Mouse (Mus musculus): ENCODE measurements around the gene Dgat2l6. TPM values are rescaled to one million over a fixed set of nuclear protein-coding genes. Genes with fewer than 3 reads are reported as not detected.

Gene Dgat2l6
- total and polyA plus RNA-seq, 2 experiments from 2014 or later, result not detected

- no peak for DNase-seq (ENCODE audit: low spot score)
- no peak overlapping the region for H3K4me2 ChIP-seq (ENCODE audit: low read depth, low read length, poor library complexity, severe bottlenecking)
- ATAC-seq (ENCODE audit: low FRiP score), result no peak
- H3K9me3 ChIP-seq (ENCODE audit: low read length), result no peaks in the 10 kb centered on the region
- no peaks in the 10 kb centered on the region for H3K27me3 ChIP-seq (ENCODE audit: insufficient read depth, low read length)
- no peak for TF ChIP-seq CTCF (IDR thresholded peaks at IDR 0.05)
- H3K4me1 ChIP-seq (ENCODE audit: insufficient read depth, low read length), result no peaks in the 10 kb centered on the region
- H3K36me3 ChIP-seq (ENCODE audit: insufficient read depth, low read length), result no peaks in the 10 kb centered on the region
- 81% methylated on average over 3 of the region's 3 CpGs for WGBS
- no peak overlapping the region for H3K9ac ChIP-seq (replicated peaks; ENCODE audit: low read length, poor library complexity, severe bottlenecking)
- no peak overlapping the region for H3K4me3 ChIP-seq (ENCODE audit: low read depth, low read length)
- H3K27ac ChIP-seq (ENCODE audit: low read depth, low read length), result no peak overlapping the region
Observed at GRCm38 (mm10) chrX:100556026-100556425, 31.4 kb downstream of the Dgat2l6 start.

GRCm38 (mm10) chrX:100565696-100566095 is 41.1 kb downstream of the Dgat2l6 start:
- H3K27me3 ChIP-seq (ENCODE audit: insufficient read depth, low read length), result no peaks in the 10 kb centered on the region
- no peak for TF ChIP-seq CTCF (IDR thresholded peaks at IDR 0.05)
- ATAC-seq (ENCODE audit: low FRiP score) (no peak), DNase-seq (ENCODE audit: low spot score) (no peak)
- 91% methylated on average over 3 of the region's 3 CpGs for WGBS
- no peaks in the 10 kb centered on the region for H3K9me3 ChIP-seq (ENCODE audit: low read length)
- no peak overlapping the region for H3K4me2 ChIP-seq (ENCODE audit: low read depth, low read length, poor library complexity, severe bottlenecking)
- no peaks in the 10 kb centered on the region for H3K4me1 ChIP-seq (ENCODE audit: insufficient read depth, low read length)
- H3K36me3 ChIP-seq (ENCODE audit: insufficient read depth, low read length), result no peaks in the 10 kb centered on the region
- H3K27ac ChIP-seq (ENCODE audit: low read depth, low read length), result no peak overlapping the region
- H3K9ac ChIP-seq (replicated peaks; ENCODE audit: low read length, poor library complexity, severe bottlenecking), result no peak overlapping the region
- no peak overlapping the region for H3K4me3 ChIP-seq (ENCODE audit: low read depth, low read length)

GRCm38 (mm10) chrX:100571951-100572350 is 47.3 kb downstream of the Dgat2l6 start, which contains the start of gene Awat1:
Gene Awat1, plus strand, starts transcription at chrX:100572251.
- Histone ChIP-seq H3K9me3 (ENCODE audit: low read length) (no peaks in the 10 kb centered on the region), H3K27me3 (ENCODE audit: insufficient read depth, low read length) (no peaks in the 10 kb centered on the region), H3K4me1 (ENCODE audit: insufficient read depth, low read length) (no peaks in the 10 kb centered on the region), H3K36me3 (ENCODE audit: insufficient read depth, low read length) (no peaks in the 10 kb centered on the region), H3K27ac (ENCODE audit: low read depth, low read length) (no peak within 1 kb of the TSS), H3K4me3 (ENCODE audit: low read depth, low read length) (no peak within 1 kb of the TSS), H3K9ac (replicated peaks; ENCODE audit: low read length, poor library complexity, severe bottlenecking) (no peak within 1 kb of the TSS), H3K4me2 (ENCODE audit: low read depth, low read length, poor library complexity, severe bottlenecking) (no peak within 1 kb of the TSS)
- ATAC-seq (ENCODE audit: low FRiP score) (no peak), DNase-seq (ENCODE audit: low spot score) (no peak)
- no peak for TF ChIP-seq CTCF (IDR thresholded peaks at IDR 0.05)
- 85% methylated on average over 1 of the region's 1 CpGs for WGBS

- 53% methylated on average over 4 of the region's 4 CpGs for WGBS
- Histone ChIP-seq H3K36me3 (ENCODE audit: insufficient read depth, low read length) (no peaks in the 10 kb centered on the region), H3K4me2 (ENCODE audit: low read depth, low read length, poor library complexity, severe bottlenecking) (no peak within 1 kb of the TSS), H3K9me3 (ENCODE audit: low read length) (no peaks in the 10 kb centered on the region), H3K27ac (ENCODE audit: low read depth, low read length) (no peak within 1 kb of the TSS), H3K4me1 (ENCODE audit: insufficient read depth, low read length) (no peaks in the 10 kb centered on the region), H3K4me3 (ENCODE audit: low read depth, low read length) (no peak within 1 kb of the TSS), H3K27me3 (ENCODE audit: insufficient read depth, low read length) (peaks cover 4% of the 10 kb centered on the region), H3K9ac (replicated peaks; ENCODE audit: low read length, poor library complexity, severe bottlenecking) (no peak within 1 kb of the TSS)
- DNase-seq (ENCODE audit: low spot score) (no peak), ATAC-seq (ENCODE audit: low FRiP score) (no peak)
- TF ChIP-seq CTCF (IDR thresholded peaks at IDR 0.05), result no peak
Observed at GRCm38 (mm10) chrX:100594791-100595190, 70.2 kb downstream of the Dgat2l6 start, which contains the start of gene P2ry4. Gene P2ry4, minus strand, starts transcription at chrX:100594869.

Other genes starting within 250 kb of the Dgat2l6 start
- gene Otud6a, start 95.8 kb upstream of the Dgat2l6 start, total RNA-seq (2014; rRNA removed), result not detected in 2 replicates
- not detected in 2 replicates for gene Otud6a, start 95.8 kb upstream of the Dgat2l6 start, polyA plus RNA-seq (2015; fragmentation: Nextera tagmentation; extraction: Ambion mirVana)
- gene Awat2, start 82.1 kb upstream of the Dgat2l6 start, total RNA-seq (2014; rRNA removed), result not detected in 2 replicates
- gene Awat2, start 82.1 kb upstream of the Dgat2l6 start, polyA plus RNA-seq (2015; fragmentation: Nextera tagmentation; extraction: Ambion mirVana), result 0.10 TPM in 1 of 2 replicates, not detected in the other
- gene Igbp1, start 30.5 kb upstream of the Dgat2l6 start, total RNA-seq (2014; rRNA removed), result 35.3 and 39.6 TPM in 2 replicates
- gene Igbp1, start 30.5 kb upstream of the Dgat2l6 start, polyA plus RNA-seq (2015; fragmentation: Nextera tagmentation; extraction: Ambion mirVana), result 26.0 TPM in 2 replicates
- gene Awat1, start 47.4 kb downstream of the Dgat2l6 start, total RNA-seq (2014; rRNA removed), result not detected in 2 replicates
- gene Awat1, start 47.4 kb downstream of the Dgat2l6 start, polyA plus RNA-seq (2015; fragmentation: Nextera tagmentation; extraction: Ambion mirVana), result not detected in 2 replicates
- gene P2ry4, start 70.0 kb downstream of the Dgat2l6 start, total RNA-seq (2014; rRNA removed), result 0.11 TPM in 1 of 2 replicates, not detected in the other
- not detected in 2 replicates for gene P2ry4, start 70.0 kb downstream of the Dgat2l6 start, polyA plus RNA-seq (2015; fragmentation: Nextera tagmentation; extraction: Ambion mirVana)
- gene Arr3, start 80.7 kb downstream of the Dgat2l6 start, total RNA-seq (2014; rRNA removed), result not detected in 2 replicates
- gene Arr3, start 80.7 kb downstream of the Dgat2l6 start, polyA plus RNA-seq (2015; fragmentation: Nextera tagmentation; extraction: Ambion mirVana), result 0.15 and 0.20 TPM in 2 replicates
- 2.1 and 3.9 TPM in 2 replicates for gene Kif4, start 100.9 kb downstream of the Dgat2l6 start, total RNA-seq (2014; rRNA removed)
- gene Kif4, start 100.9 kb downstream of the Dgat2l6 start, polyA plus RNA-seq (2015; fragmentation: Nextera tagmentation; extraction: Ambion mirVana), result 1.3 and 1.6 TPM in 2 replicates
- gene Pdzd11, start 101.7 kb downstream of the Dgat2l6 start, total RNA-seq (2014; rRNA removed), result 25.3 and 27.7 TPM in 2 replicates
- 68.9 and 76.1 TPM in 2 replicates for gene Pdzd11, start 101.7 kb downstream of the Dgat2l6 start, polyA plus RNA-seq (2015; fragmentation: Nextera tagmentation; extraction: Ambion mirVana)
- gene Gdpd2, start 205.0 kb downstream of the Dgat2l6 start, total RNA-seq (2014; rRNA removed), result 37.4 and 42.5 TPM in 2 replicates
- gene Gdpd2, start 205.0 kb downstream of the Dgat2l6 start, polyA plus RNA-seq (2015; fragmentation: Nextera tagmentation; extraction: Ambion mirVana), result 43.8 and 47.7 TPM in 2 replicates
- 37.1 and 44.9 TPM in 2 replicates for gene Dlg3, start 242.9 kb downstream of the Dgat2l6 start, total RNA-seq (2014; rRNA removed)
- gene Dlg3, start 242.9 kb downstream of the Dgat2l6 start, polyA plus RNA-seq (2015; fragmentation: Nextera tagmentation; extraction: Ambion mirVana), result 2.9 and 3.5 TPM in 2 replicates